Mouse (Mus musculus): ENCODE data around the gene Fars2.

The Fars2 gene

GRCm38 (mm10) chr13:36589092-36589491, 471.9 kb downstream of the Fars2 start:
- DNase-seq: no peak

- no peak for DNase-seq
These were observed 475.1 kb downstream of the Fars2 start for GRCm38 (mm10) chr13:36592291-36592690.

DNA sequence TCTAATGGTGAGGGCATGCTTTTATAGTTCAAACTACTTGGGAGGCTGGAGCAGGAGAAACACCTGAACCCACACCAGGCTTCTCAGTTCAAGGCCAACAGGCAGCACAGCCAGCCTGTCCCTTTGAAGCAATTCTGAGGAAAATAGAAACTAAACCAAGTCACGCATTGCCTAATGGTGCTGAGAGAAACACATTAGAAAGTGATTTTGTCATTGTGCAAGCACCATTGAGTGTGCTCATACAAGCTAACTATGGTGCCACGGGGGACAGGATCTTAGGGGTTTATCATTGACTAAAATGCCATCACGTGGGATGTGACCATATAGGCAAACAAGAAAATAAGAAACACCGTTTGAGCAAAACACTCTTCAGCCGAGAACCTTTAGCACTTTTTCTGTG, 489.5 kb downstream of the Fars2 start:
- no peak for DNase-seq

- DNase-seq: peak; percentile 56
These were observed 490.7 kb downstream of the Fars2 start for GRCm38 (mm10) chr13:36607871-36608270.

DNA sequence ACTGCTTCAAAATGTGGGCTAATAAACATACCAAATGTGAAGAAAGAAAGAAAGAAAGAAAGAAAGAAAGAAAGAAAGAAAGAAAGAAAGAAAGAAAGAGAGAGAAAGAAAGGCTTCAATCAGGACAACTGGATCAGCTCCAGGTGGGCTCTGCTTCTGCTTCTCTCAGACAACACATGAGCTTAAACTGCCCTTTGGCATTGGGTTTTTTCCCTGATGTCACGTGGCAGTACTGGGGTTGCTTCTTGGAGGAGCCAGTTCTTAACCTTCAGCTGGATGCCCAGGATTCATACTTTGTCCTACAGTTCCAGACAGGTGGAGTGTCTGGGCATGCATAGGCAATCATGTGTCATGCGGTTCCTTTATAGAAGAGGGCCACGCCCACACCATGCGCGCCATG, 493.2 kb downstream of the Fars2 start:
- peak; percentile 38 for DNase-seq

- no peak for DNase-seq
These were observed 495.9 kb downstream of the Fars2 start for GRCm38 (mm10) chr13:36612785-36613750.

DNA sequence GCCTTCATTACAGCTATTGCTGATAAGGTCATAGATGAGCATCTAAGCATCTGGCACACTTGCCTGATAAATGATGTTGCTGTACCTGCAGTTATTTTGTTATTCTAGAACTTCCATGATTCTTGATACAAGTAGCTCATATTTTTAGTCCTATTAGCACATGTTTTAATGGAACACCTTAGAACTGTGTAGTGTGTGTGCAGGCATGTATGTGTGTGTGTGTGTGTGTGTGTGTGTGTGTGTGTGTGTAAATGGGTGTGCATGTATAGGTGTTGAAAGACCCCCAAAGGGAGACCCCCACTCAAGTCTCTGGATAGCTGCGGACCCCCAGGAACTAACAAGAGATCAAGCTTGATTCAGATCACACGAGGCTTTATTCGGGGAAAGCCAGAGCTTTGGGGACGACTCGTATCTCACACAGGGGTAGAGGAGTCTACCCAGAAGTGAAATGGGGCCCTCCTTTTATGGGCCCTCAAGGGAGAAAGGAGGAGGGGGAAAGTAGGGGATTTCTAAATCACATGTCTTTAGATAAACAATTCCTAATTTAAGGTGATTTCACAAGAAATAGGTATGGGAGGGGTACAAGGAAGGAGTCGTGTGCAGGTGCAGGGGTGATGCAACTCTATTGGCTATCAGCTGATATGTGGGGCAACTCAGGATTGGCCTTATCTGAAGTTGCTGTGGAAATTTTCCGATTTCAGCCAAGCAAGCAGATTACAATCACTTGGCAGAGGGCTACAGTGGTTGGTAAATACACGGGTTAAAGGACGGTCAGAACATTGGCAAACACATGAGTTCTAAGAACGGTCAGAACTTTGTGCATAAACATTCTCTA, 503.5 kb downstream of the Fars2 start:
- DNase-seq: peak; percentile 43

- DNase-seq: no peak
These were observed 504.1 kb downstream of the Fars2 start for GRCm38 (mm10) chr13:36621333-36621659.

- DNase-seq: no peak
These were observed 506.3 kb downstream of the Fars2 start for GRCm38 (mm10) chr13:36623556-36623955.

DNA sequence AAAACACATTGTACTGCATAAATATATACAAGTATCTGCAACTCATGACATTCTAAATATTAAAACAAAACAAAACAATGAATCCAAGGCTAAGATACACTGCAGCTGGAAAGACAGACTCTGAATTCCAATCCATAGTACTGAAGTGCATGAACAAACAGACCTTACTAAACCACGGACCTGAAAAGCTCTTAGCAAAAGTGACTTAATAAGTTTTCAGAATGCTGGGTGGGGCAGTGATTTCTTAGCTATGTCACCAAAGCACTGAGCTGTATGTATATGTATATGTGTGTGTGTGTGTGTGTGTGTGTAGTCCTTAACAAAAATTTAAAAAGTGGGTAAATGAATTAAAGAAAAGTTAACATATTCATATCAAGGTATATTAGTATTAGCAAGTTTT, 511.9 kb downstream of the Fars2 start:
- DNase-seq: no peak

- DNase-seq: no peak
These were observed 531.0 kb downstream of the Fars2 start for GRCm38 (mm10) chr13:36648257-36648656.

GRCm38 (mm10) chr13:36654251-36654650, 537.0 kb downstream of the Fars2 start:
- DNase-seq: no peak

DNA sequence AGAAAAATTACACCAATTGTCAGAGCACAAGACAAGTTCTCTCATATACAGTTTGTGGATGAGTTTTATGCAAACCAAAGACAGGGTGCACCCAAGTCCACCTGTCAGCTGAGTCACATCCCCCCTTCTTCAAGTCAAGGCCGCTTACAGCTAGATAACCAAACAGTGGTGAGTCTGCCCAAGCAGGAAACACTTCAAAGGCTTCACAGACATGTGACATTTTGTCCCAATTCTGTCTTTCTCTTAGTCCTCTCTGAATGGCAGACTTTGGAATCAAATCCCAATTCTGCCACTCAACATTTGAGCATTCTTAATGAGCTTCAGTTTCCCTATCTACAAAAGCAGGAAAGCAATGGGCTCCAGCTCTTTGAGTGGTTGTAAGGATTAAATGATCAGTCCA, 562.1 kb downstream of the Fars2 start:
- DNase-seq: no peak

DNA sequence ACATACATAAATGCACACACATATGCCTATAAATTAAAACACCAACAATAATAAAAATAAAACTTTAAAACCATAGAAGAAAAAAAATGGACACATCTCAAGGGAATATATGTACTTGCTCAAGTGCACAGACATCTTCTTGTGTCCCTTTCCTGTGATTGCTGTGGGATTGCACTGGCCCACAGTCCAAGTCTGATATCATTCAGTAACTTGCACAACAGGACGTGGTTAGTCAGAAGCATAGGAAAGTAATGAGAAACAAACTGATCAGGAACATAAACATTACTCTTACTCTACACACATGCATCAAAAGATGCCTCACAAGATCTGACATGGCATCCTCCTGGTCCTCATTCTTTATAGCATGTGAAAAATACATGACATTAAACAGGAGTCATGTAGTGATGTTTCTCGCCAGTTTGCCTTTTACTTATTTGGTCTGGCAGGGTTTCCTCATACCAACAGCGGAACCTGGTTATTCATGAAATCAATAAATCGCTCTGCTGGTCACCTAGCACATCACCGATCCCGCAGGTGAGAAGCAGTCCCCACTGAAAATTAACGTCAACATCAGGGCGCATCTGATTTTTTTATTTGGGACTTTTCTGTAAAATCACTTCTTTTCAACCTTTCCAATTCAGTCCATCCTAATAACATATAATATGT, 563.6 kb downstream of the Fars2 start:
- no peak for DNase-seq

- no peak for DNase-seq
These were observed 566.4 kb downstream of the Fars2 start for GRCm38 (mm10) chr13:36683581-36683980.

DNA sequence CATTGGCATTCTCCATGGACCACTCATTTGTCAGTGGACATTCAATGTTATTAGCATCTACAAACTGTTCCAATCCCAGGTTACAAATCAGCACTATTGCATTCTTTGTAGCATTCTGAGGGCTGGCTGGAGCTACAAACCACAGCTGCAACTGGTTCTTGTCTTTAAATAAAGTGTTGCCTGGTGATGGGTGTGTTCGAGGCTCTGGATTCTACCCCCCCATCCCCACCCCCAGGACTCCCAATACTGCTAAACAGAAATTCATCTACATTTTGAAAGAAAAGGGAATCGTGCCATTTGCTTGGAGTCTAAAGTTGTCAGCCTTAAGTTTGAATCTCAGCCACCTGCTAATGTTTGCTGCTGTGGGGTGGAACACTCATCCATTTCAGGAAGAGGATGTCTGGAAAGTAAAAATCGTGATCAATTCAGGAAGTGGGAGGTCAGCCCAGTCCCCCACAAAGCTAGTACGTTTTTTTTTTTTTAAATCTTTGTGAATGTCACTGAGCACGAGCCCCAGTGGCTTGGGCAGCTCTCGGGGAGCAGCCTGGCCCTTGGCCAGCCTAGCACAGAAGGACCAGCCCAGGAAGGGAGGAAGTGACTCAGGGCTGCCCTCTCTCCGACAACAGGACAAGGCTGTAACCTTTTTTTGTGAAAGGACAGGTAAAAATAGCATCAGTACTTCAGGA, 578.4 kb downstream of the Fars2 start:
- peak; percentile 28 for DNase-seq

GRCm38 (mm10) chr13:36696351-36696771, 579.1 kb downstream of the Fars2 start:
- peak; percentile 20 for DNase-seq

- DNase-seq: no peak
These were observed 590.0 kb downstream of the Fars2 start for GRCm38 (mm10) chr13:36707088-36707690.

- no peak for DNase-seq
These were observed 596.9 kb downstream of the Fars2 start for GRCm38 (mm10) chr13:36714101-36714500.

DNA sequence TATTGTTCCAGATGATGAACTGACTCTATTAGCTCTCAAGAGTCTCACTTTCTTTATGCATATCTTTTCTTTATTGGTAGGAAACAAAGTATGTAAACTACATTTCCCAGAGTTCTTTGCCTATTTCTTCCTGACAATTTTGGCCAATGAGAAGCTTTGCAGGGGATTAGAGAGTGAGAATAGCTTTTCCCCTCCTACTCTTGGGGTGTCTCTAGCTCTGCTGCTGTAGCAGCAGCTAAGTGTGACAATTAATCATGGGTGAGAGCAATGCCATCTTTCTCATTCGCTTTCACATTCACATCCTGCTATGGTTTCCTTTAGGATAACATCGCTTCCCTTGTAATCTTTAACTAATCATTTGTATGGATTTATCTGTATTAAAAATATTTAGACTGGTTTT, 599.5 kb downstream of the Fars2 start:
- no peak for DNase-seq

- DNase-seq: no peak
These were observed 600.2 kb downstream of the Fars2 start for GRCm38 (mm10) chr13:36717376-36717775.

All from kidney, postnatal 14 days (tissue).